Mouse (Mus musculus) lung, postnatal 0 days (tissue): ENCODE results near the gene Rgs21.

Experiments used
- CTCF ChIP-seq: IDR thresholded peaks from 2 replicates; pipeline ENCODE4 v1.5.1; 2016; ENCODE audit warnings: antibody characterized with exemption, mild to moderate bottlenecking
- EP300 ChIP-seq: IDR thresholded peaks from 2 replicates; pipeline ENCODE4 v1.6.1; 2016; ENCODE audit warnings: antibody characterized with exemption, mild to moderate bottlenecking, control low read depth

GRCm38 (mm10) chr1:144493336-144493735 is 74.1 kb downstream of the Rgs21 start:
- TF ChIP-seq CTCF = no peak
- no peak for TF ChIP-seq EP300
